Mouse (Mus musculus) embryo, embryonic 10 days (tissue): Measurements from ENCODE around the gene P2rx4.
"Not testable (repeated sequence)": the region's sequence is repeated elsewhere in the genome, so short reads cannot be mapped to it uniquely, and the experiment has no call there.

Experiments
- DNase-seq: peaks from one replicate; pipeline ENCODE4 v3.0.0-alpha.2; 2015; ENCODE audit warnings: low spot score

Gene P2rx4

GRCm38 (mm10) chr5:122707276-122708181 lies at the start of gene P2rx4:
P2rx4 (plus strand) TSS chr5:122707544.
- peak; percentile 79 for DNase-seq

DNA sequence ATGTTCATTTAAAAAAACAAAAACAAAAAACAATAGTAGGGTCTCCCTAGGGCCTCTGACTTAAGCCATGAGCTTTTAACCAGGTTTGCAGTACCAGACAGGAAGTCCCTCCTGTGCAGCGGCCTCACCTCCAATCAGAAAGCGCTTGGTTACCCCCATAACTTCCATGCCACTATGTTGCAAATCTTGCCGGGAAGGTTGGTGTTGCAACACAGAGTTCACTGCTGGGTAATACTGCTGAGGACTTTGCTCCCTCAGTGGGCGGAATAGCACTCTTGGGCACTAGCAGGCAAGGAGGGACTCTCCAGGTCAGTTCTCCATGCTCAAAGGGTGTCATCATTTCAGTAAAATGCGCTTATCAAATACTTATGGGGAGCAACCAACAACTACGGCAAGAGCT lies 44.8 kb upstream of the P2rx4 start:
- no peak for DNase-seq

DNA sequence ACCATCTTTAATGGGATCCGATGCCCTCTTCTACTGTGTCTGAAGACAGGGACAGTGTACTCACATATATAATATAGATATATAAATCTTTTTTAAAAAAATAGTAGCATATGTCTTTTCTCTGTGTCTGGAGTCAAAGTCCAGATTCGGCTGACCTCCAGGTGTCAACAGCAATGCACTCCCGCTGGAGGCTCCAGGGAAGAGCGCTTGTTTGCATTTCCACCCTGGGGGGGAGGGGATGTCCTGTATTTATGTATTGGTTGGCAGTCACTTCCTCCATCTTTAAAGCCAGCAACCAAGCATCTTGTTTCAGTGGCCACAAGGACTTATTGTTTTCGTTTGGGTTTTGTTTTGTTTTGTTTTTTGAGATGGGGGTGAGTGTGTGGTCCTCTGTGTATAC lies 42.3 kb upstream of the P2rx4 start:
- no peak for DNase-seq

DNA sequence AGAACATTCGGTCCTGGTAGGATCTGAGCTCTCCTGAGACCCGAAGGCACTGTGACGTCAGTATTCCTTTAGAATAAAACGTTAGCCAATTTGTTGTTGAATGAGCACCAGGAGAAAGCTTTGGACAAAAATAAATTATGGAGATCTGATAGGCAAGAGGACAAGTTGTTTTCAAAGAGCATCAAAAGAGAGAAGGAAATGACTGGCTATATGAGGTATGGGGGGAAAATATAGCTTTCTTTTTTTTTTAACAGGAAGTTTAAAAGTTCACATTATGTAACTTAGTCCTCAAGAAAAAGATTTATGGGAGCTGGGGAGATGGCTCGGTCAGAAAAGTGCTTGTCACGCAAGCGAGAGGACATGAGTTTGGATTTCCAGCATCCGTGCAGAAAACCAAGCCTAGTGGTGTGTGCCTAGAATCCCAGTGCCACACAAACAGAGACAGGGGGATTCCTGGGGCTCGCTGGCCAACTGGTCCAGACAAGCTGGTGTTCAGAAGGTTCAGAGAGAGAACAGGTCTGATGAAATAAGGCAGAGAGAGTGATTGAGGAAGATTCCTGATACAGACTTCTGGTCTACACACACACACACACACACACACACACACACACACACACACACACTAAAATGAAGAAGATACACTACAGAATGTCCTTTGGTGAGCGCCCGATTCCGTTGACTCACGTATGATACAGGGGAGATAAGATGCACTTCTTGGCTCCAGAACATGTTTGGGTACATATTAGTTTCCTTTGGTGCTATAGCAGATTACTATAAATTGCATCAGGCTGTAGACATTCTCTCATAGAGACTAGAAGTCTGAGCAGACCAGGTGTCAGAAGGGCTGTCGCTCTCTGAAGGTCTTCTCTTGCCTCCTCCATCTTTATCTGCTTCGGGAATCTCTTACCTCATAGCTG lies 38.1 kb upstream of the P2rx4 start:
- DNase-seq = no peak

- not testable (repeated sequence) for DNase-seq
These were observed 35.7 kb upstream of the P2rx4 start for GRCm38 (mm10) chr5:122671641-122672040.

DNA sequence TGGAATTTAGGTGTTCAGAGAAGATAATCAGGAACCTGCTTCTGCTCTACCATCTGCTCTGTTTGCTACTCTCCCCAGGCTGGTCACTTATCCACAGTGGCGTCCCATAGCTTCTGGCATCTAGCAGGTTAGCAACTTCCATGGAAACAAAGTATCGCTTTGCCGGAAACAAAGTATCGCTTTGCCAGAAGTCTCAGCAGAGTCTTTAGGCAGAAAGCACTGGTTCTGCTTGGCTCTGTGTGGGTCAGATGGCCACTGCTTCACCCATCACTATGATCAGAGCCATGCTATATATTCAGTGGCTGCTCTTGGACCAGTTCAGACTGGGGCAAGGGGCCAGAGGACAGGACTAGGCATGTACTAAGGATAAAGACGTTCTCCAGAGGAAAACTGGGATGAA lies 35.0 kb upstream of the P2rx4 start:
- DNase-seq = no peak

DNA sequence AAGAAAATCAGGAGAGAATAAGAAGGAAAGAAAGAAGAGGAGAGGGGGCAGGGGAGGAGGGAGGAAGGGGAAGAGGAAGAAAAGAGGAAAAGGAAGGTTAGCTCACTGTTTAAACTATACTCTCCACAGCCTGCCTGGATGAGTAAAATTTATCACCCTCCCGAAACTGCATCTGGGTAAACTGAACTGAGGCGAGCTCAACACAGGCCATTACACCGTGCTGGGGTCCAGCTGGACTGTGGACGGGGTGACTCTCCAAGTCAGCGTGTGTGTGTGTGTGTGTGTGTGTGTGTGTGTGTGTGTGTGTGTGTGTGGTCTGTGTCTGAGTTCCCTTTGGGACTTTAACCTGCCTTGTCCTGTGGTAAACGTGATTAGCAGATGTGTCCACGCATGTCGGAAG lies 31.3 kb upstream of the P2rx4 start:
- DNase-seq = no peak

DNA sequence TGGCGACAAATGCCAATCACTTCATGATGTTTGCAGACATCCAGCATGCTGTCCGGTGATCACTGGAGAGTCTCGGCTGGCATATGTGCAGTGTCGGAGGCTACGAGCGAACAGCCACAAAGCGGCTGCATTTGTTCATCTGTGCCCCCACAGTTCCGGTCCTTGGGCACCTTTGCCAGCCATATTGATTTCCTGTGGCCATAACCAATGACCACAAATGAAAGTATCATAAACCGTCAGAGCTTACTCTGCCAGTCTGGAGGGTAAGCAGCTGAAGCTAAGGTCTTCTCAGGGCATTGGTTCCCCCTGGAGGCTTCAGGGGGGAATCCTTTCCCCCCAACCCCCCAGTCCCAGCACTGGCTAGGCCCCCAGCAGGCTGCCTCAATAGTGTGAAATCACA lies 29.4 kb upstream of the P2rx4 start:
- DNase-seq = no peak

DNA sequence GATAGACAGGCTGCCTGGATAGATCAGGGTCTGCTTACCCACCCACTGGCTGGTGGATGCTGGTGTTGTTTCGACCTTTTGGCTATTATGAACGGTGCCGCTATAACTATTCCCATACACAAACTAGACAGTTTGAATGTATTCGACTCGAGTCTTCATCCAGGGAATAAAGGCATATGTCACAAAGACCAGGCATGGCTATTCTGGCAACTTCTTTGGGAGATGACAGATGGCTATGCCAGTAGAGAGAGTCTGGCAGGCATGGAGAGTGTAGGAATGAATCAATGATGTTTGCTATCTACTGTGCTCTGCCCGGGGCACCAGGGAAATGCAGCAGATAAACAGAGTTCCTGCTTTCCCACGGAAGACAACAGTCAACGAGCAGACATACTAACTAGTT lies 27.5 kb upstream of the P2rx4 start:
- DNase-seq = no peak

GRCm38 (mm10) chr5:122681276-122681675 lies 26.1 kb upstream of the P2rx4 start:
- DNase-seq = no peak

GRCm38 (mm10) chr5:122683926-122684325 lies 23.4 kb upstream of the P2rx4 start:
- no peak for DNase-seq

GRCm38 (mm10) chr5:122687391-122687790 lies 20.0 kb upstream of the P2rx4 start:
- DNase-seq = no peak

DNA sequence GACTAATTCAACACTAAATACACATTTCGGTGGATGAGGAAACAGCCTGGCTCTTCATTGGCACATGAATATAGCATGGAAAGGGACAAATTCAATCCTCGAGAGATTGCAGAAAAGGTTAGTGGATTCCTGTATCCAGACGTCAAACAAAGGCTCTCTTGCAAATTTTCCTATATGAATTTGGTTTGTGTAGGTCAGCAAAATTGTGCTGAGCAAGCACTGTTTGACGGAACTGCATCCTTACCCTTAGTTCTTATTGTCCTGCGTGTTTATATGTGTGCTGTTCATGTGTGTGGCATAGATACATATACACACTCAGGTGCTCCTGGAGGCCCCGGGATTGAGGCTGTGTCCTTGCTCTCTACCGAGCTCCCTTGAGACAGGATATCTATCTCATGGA lies 18.2 kb upstream of the P2rx4 start:
- DNase-seq = no peak

GRCm38 (mm10) chr5:122690486-122690885 lies 16.9 kb upstream of the P2rx4 start:
- DNase-seq = no peak

- peak; percentile 87 for DNase-seq
These were observed 13.7 kb upstream of the P2rx4 start for GRCm38 (mm10) chr5:122693431-122694207.

DNA sequence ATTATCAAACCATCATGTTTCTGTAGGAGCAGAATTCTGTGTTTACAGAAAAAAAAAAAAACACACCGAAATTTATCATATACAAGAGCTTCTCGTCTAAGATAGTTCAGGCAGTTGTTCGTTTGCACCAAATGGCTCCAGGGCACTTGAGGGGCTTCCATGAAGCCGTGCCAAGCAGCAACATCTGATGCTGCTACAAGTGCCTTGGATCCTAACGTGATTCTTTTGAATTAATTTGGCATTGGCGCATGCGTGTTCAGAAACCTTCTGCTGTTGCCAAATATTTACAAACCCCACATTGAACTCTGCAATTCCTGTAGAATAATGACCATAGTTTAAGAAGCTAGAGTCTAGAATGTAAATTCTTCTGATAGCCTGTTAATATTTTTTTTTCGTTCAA lies 11.8 kb upstream of the P2rx4 start:
- DNase-seq = no peak

DNA sequence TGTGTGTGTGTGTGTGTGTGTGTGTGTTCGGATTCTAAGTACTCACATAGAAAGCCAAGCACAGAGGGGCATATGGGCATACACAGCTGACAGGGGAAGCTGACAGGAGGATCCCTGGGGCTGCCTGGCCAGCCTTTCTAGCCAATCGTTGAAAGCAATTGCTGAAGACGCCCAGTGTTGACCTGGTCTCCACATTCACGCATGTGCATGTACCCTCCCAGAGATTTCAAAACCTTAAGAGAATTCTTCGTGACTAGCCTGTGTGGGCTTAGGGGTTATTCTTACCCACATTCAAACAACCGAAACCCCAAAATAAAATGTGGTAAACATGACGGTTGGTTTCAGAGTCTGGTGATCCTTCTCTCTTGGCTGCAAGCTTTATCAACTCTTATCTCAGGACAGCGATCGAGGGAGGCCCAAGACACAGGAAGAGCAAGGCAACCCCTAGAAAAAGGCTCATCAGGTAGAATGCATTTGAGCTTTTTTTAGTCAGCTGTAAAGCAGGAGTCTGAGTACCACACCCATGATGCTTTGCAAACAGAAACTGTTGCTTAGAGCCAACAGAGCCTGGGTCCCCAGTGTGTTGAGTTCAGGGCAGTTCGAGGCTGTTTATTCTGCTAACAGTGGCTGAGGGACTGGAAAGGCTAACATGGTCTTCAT lies 9.2 kb upstream of the P2rx4 start:
- no peak for DNase-seq

DNA sequence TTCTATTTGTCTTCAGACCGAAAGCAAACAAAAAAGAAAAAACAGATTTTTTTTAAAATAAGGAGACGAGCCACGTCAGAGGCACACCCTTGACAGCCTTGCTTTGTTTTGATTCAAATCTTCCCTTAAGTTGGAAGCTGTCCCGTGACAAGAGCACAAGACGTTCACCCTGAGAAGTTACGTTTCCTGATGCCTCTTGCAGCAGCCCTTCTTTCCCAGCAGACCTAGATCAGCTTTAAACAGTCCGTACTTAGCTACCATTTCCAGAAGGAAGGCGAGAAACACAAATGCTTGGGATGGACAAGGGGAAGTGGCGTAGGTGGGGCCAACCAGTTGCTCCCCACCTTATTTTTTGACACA lies 8.7 kb upstream of the P2rx4 start:
- DNase-seq = no peak

GRCm38 (mm10) chr5:122700109-122700836 lies 7.1 kb upstream of the P2rx4 start:
- no peak for DNase-seq

DNA sequence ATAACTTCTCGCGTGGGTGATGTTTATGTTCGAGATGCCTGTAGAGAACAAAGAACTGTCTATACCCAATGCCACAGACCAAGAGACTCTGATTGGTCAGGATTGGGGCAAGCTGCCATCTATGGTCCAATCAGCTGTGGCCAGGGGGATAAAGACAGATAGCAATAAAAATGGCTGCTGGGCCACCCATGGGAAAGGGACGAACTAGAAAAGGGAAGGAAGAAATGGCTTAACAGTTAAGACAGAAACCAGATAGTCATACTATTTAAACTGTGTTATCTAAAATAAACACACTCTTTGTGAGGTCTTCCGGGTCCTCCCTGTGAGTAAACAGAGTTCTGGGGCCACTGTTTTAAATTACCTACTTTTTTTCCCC lies 6.5 kb upstream of the P2rx4 start:
- DNase-seq = no peak

- DNase-seq = no peak
These were observed 5.2 kb upstream of the P2rx4 start for GRCm38 (mm10) chr5:122702156-122702555.
